Mouse (Mus musculus) limb, embryonic 14.5 days (tissue): Measurements from ENCODE around the gene Lingo2. TPM values are rescaled to one million over a fixed set of nuclear protein-coding genes. Genes with fewer than 3 reads are reported as not detected.

ENCODE experiments used
- ATAC-seq: fragments of 200-750 bp; cut with Nextera tagmentation; 2 replicates; pipeline ENCODE4 v1.8.0; 2017; ENCODE audit warnings: low read depth, moderate number of reproducible peaks, moderate TSS enrichment; ENCODE audit not compliant: low FRiP score
- DNase-seq: peaks from one replicate; pipeline ENCODE4 v3.0.0-alpha.2; 2015; ENCODE audit warnings: low spot score
- H3K27ac ChIP-seq: fragments of 300-500 bp; sonication (generic); replicated peaks from 2 replicates; pipeline ENCODE4 v1.5.1; 2014; ENCODE audit warnings: low read depth, mild to moderate bottlenecking, low read length, moderate library complexity, mixed read lengths
- H3K27me3 ChIP-seq: fragments of 300-500 bp; sonication (generic); 2 replicates; pipeline ENCODE4 v1.6.1; 2014; ENCODE audit warnings: low read length, mixed read lengths; ENCODE audit not compliant: control insufficient read depth, insufficient read depth
- H3K36me3 ChIP-seq: fragments of 300-500 bp; sonication (generic); 2 replicates; pipeline ENCODE4 v1.6.1; 2014; ENCODE audit warnings: mild to moderate bottlenecking, low read length, moderate library complexity, mixed read lengths; ENCODE audit not compliant: control insufficient read depth, insufficient read depth
- H3K4me1 ChIP-seq: fragments of 300-500 bp; sonication (generic); 2 replicates; pipeline ENCODE4 v1.6.1; 2014; ENCODE audit warnings: antibody characterized with exemption, low read length, mixed read lengths; ENCODE audit not compliant: control insufficient read depth, insufficient read depth
- H3K4me2 ChIP-seq: fragments of 300-500 bp; sonication (generic); replicated peaks from 2 replicates; pipeline ENCODE4 v1.6.1; 2014; ENCODE audit warnings: low read depth, mild to moderate bottlenecking, low read length, moderate library complexity; ENCODE audit not compliant: severe bottlenecking
- H3K4me3 ChIP-seq: fragments of 300-500 bp; sonication (generic); replicated peaks from 2 replicates; pipeline ENCODE4 v1.5.1; 2014; ENCODE audit warnings: low read length
- H3K9ac ChIP-seq: fragments of 300-500 bp; sonication (generic); 2 replicates; pipeline ENCODE4 v1.6.1; 2014; ENCODE audit warnings: mild to moderate bottlenecking, low read depth, low read length, moderate library complexity; ENCODE audit not compliant: severe bottlenecking
- H3K9me3 ChIP-seq: fragments of 300-500 bp; sonication (generic); 2 replicates; pipeline ENCODE4 v1.6.1; 2016; ENCODE audit warnings: low read length; ENCODE audit not compliant: control insufficient read depth
- POLR2A ChIP-seq: fragments of 200-500 bp; IDR thresholded peaks from 2 replicates; pipeline ENCODE4 v1.8.0; 2012; ENCODE audit warnings: inconsistent platforms, mild to moderate bottlenecking, moderate library complexity, borderline replicate concordance; ENCODE audit not compliant: insufficient read depth, insufficient read length; ENCODE audit errors: extremely low read depth
- WGBS: fragments of 180-500 bp; shearing (Covaris S2); extraction: QIAGEN DNeasy Blood & Tissue Kit; methylation state at CpG from one replicate; pipeline ENCODE4 v1.1.7; 2014; 5-methylcytosine and 5-hydroxymethylcytosine counted together
- polyA plus RNA-seq, 2 experiments: library from polyadenylated mRNA; depleted of rRNA in 1 of 2; stranded (reverse) in 1 of 2; unstranded in 1 of 2; fragments of >200 nt; fragmentation: Nextera tagmentation in 1 of 2; extraction: Ambion mirVana in 1 of 2; gene quantifications; 2 replicates each; pipeline versions ENCODE4 v1.2.1 to v1.2.3; 2012 to 2014

Gene Lingo2
- polyA plus RNA-seq (2012; rRNA removed) (0.89 and 1.5 TPM in 2 replicates), polyA plus RNA-seq (2014; fragmentation: Nextera tagmentation; extraction: Ambion mirVana) (3.7 and 4.3 TPM in 2 replicates)

DNA sequence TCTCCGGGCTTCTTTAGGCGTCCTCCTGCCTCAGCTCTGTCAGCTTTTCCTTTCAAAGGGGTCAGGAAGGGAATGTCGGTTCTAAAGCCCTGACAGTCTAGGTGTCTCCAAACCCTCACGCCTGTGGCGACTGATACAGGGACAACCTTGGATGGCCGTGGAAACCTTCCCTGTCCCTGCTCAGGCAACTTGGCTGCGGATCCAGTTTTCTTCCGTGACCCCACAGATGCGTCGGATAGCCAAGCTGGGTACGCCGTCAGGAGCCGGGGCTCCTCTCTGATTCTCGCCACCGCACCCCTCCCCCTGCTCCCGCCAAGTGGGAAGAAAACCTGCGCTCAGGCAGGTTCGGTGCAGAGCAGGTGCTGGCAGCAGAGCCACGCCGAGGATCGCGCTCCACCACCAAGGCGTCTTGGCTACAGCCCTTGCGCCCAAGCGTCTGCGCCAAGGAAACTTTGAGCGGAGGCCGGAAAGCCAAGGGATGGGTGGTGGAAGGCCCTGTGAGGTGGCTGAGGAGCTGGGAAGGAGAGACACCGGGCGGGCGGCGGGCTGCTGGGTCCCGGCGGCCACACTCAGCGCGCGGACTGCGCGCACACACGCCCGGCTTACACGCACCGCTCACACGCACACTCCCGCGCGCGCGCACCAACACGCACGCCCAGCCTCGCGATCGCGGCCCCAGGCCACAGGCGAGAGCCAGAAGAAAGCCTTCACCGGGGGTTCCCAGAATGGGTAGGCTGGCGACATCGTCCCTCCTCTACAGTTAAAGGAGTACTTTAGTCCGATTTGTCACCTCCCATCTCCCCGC, at the start of gene Lingo2:
Gene Lingo2, minus strand, starts transcription at position 598 of the 805 bp plus-strand sequence.
- ATAC-seq, result peak; percentile 28; the same call in 1 of the 2 replicates
- no peak for TF ChIP-seq POLR2A
- Histone ChIP-seq H3K4me3 (peak within 1 kb of the TSS; percentile 50), H3K36me3 (no peaks in the 10 kb centered on the region), H3K9ac (peak within 1 kb of the TSS; percentile 45), H3K27ac (no peak within 1 kb of the TSS), H3K9me3 (no peaks in the 10 kb centered on the region), H3K4me2 (peak within 1 kb of the TSS; percentile 96), H3K27me3 (peaks cover 49% of the 10 kb centered on the region), H3K4me1 (no peaks in the 10 kb centered on the region; the same call in 1 of the 2 replicates)
- no peak for DNase-seq
- WGBS, result under 1% methylated on average over 43 of the region's 61 CpGs

DNA sequence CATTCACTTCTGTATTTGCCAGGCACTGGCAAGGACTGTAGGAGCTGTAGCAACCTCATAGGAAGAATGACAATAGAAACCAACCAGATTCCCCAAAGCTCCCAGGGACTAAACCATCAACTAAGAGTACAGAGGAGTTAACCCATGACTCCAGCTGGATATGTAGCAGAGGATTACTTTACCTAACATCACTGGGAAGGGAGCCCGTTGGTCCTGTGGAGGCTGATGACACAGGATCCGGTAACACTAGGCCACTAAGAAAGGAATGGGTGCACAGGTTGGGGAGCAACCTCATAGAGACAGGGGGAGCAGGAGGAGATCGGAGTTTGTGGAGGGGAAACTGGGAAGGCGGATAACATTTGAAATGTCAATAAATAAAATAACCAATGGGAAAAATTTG, 21.8 kb upstream of the Lingo2 start:
- Histone ChIP-seq H3K36me3 (no peaks in the 10 kb centered on the region), H3K27ac (no peak overlapping the region), H3K9ac (no peak overlapping the region), H3K4me2 (no peak overlapping the region), H3K4me3 (no peak overlapping the region), H3K9me3 (no peaks in the 10 kb centered on the region), H3K4me1 (no peaks in the 10 kb centered on the region), H3K27me3 (no peaks in the 10 kb centered on the region)
- TF ChIP-seq POLR2A, result no peak
- DNase-seq (no peak), ATAC-seq (no peak)
- 89% methylated on average over 4 of the region's 4 CpGs for WGBS

DNA sequence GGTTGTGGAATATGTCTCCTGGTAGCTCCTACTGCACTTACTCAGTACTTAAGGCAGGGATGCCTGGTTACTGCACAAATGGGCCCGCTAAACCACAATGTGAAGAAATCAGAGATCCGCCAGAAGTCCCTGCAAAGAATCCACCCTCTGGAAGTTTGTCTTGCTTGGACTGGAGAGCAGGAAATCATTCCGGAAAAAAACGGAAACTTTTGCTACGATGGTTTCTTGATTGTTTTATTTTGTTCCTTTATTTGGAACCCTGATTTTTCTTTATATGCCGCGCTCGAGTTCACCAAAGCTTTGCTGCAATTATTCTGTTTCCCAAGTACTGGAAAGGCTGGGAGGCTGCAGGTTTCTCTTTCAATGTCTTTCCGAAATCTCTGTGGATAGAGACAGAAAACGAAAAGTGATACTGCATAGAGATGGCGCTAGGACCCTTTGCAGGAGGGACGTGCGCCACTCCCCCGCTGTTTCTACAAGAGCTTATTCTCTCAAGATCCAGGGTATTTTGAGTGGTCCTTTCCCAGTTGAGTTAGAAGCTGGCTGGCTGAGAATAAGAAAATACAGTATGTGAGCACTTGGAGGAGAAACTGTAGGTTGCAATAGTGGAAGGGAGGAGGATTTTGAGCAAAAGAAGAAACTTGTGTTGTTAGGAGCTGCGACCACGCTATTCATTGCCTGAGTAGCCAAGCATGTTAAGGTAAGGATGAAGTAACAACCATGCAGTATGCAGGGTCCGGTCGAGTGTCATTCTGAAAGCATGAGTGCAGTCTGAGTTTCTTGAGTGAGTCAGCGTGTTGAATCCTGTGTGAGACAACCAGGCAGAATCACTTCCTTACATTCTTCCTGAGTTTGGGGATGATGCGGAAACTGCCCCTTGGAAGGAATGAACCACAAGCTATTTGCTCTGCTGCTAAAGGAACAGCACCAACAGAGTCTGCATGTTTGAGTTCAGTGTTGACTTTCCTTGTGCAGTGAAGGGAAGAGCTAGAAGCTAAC, 1.2 kb upstream of the Lingo2 start:
- no peak for TF ChIP-seq POLR2A
- Histone ChIP-seq H3K9me3 (no peaks in the 10 kb centered on the region), H3K4me1 (no peaks in the 10 kb centered on the region; the same call in 1 of the 2 replicates), H3K4me3 (peak overlapping the region; percentile 50), H3K4me2 (peak overlapping the region; percentile 96), H3K27me3 (peaks cover 49% of the 10 kb centered on the region), H3K36me3 (no peaks in the 10 kb centered on the region), H3K9ac (no peak overlapping the region), H3K27ac (no peak overlapping the region)
- 8% methylated on average over 20 of the region's 20 CpGs for WGBS
- no peak for ATAC-seq
- DNase-seq, result no peak

DNA sequence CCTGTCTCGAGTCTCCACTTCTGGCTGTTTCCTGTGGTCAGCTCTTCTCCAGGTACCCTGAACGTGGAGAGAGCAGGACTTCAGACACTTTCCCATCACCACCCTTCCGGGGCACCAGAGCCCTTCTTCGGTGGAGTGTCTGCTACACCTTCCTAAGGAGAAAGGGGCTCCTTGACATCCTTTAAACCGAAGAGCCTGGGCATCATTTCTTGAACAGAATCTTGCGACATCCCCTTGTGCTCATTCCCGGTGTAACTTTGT, 338 bp upstream of the Lingo2 start:
- ATAC-seq (no peak), DNase-seq (no peak)
- Histone ChIP-seq H3K9ac (peak overlapping the region; percentile 45; the same call in 1 of the 2 replicates), H3K36me3 (no peaks in the 10 kb centered on the region), H3K27me3 (peaks cover 49% of the 10 kb centered on the region), H3K27ac (no peak overlapping the region), H3K4me1 (no peaks in the 10 kb centered on the region; the same call in 1 of the 2 replicates), H3K4me2 (peak overlapping the region; percentile 96), H3K9me3 (no peaks in the 10 kb centered on the region), H3K4me3 (peak overlapping the region; percentile 50)
- TF ChIP-seq POLR2A, result no peak
- under 1% methylated on average over 7 of the region's 7 CpGs for WGBS

DNA sequence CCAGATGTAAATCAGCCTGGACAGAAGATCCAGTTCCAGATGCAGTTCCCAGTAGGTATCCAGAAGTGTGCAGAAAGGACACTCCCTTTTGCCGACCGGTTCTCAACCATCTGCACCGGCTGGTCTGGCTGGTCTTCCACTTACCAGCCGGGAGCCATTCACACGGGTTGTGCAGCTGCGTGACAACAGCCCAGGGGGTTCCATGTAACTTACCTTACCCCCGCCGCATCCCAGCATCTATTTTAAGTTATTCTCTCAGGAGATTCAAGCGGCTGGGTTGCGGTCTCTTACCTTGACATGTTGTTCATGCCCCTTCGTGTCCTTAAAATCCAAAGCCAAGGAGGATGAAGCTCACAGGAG, 777 bp downstream of the Lingo2 start:
- H3K4me1 ChIP-seq, result no peaks in the 10 kb centered on the region; the same call in 1 of the 2 replicates
- DNase-seq (no peak), ATAC-seq (0 out of 2 replicates have a peak, but pooled peaks have one; percentile 20)
- H3K36me3 ChIP-seq, result no peaks in the 10 kb centered on the region
- H3K27me3 ChIP-seq, result peaks cover 49% of the 10 kb centered on the region
- 0 out of 2 replicates have a peak overlapping the region, but pooled peaks have one; percentile 21 for H3K9ac ChIP-seq
- TF ChIP-seq POLR2A, result no peak
- 0% methylated on average over 11 of the region's 11 CpGs for WGBS
- H3K4me2 ChIP-seq, result peak overlapping the region; percentile 96
- no peaks in the 10 kb centered on the region for H3K9me3 ChIP-seq
- H3K4me3 ChIP-seq, result peak overlapping the region; percentile 50
- H3K27ac ChIP-seq, result no peak overlapping the region
